Mouse (Mus musculus) splenic B cell, adult 2 months (primary cell): ENCODE results near the gene Cct8.

Experiments used
- DNase-seq: peaks from one replicate; pipeline ENCODE4 v3.0.0-alpha.2; 2011; ENCODE audit warnings: low read depth, low spot score
- H3K27me3 ChIP-seq: 2 replicates; pipeline ENCODE4 v1.6.1; 2012; ENCODE audit warnings: mild to moderate bottlenecking, low read length, moderate library complexity, mixed read lengths; ENCODE audit not compliant: control insufficient read depth, poor library complexity, insufficient read depth, severe bottlenecking
- H3K36me3 ChIP-seq: 2 replicates; pipeline ENCODE4 v1.6.1; 2012; ENCODE audit warnings: mild to moderate bottlenecking, low read length, moderate library complexity, mixed read lengths; ENCODE audit not compliant: control insufficient read depth, poor library complexity, insufficient read depth, severe bottlenecking

Cct8 gene

DNA sequence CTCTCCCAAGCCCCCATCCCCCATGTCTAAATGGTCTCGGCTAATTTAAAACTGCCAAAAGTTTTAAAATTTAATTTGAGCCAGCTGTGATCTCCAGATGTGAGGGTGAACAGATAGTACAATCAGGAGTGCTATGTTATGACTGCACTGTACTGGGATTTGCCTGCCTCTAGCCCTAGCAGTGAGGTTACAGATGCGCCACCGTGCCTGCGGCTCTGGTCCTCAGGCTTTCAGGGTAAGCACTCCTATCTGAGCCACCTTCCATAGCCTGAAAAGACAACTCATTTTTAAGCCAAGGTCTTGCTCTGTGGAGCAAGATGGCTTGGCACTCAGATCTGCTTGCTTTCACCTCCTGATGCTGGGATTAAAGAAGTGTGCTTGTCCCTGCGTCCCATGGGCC, 11.3 kb downstream of the Cct8 start:
- no peak for DNase-seq
- no peaks in the 10 kb centered on the region for H3K27me3 ChIP-seq
- H3K36me3 ChIP-seq: peaks cover 27% of the 10 kb centered on the region

DNA sequence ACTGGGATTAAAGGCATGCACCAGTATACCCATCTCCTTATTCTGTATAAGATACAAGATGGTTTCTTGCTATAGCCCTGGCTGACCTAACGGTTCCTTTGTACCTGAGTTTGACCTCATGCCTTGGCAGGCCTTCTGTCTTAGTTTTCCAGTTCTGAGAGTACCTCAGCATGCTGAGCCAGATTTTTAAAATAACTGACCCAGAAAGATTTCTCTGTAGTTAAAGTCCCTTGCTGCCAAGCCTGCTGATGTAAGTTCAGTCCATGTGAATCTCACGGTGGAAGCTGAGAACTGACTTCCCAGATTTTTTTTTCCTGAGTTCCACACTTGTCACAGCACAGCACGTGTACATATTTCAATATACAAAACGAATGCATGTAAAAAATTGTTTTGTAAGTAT, 25.1 kb downstream of the Cct8 start:
- DNase-seq: no peak
- H3K36me3 ChIP-seq: peaks cover 17% of the 10 kb centered on the region; the same call in 1 of the 2 replicates

DNA sequence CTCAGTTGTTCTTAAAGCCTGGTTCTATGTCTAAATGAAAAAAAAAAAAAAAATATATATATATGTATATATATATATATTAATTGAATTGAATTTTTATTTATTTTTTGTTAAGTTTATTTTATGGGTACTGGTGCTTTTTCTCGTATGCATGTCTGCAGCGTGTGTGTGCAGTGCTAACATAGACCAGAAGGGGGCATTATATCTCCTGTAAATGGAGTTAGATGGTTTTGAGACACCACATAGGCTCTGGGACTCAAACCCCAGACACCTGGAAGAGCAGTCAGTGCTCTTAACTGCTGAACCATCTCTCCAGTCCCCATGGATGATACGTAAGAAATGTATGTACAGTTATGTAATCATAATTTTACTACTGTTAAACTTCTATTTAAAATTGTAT, 36.9 kb downstream of the Cct8 start:
- Histone ChIP-seq H3K27me3 (no peaks in the 10 kb centered on the region), H3K36me3 (peaks cover 2% of the 10 kb centered on the region; the same call in 1 of the 2 replicates)
- peak; percentile 29 for DNase-seq

More for the DNA sequence above, 25.1 kb downstream of the Cct8 start:
- H3K27me3 ChIP-seq: no peaks in the 10 kb centered on the region

DNA sequence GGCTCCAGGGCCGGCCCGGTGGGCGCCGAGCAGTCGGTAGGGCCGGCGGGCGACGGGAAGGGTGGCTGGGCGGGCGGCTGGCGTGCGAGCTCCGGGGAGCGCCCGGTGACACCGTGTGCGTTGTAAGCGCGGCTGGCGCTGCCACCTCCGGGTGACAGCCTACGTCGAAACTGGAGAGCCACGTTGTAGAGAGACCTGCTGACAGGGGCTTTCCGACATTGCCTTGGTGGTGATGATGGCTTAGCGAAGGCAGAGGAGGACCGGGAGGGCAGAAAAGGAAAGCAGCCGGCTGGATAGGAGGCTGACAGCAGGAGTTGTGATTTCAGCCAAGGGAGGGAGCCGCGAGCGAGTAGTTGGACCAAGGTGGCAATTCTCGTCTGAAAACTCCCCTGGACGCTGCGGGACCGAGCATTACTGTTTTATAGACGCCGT, 40.5 kb downstream of the Cct8 start:
- peak; percentile 75 for DNase-seq
- no peaks in the 10 kb centered on the region for H3K27me3 ChIP-seq
- no peaks in the 10 kb centered on the region for H3K36me3 ChIP-seq

DNA sequence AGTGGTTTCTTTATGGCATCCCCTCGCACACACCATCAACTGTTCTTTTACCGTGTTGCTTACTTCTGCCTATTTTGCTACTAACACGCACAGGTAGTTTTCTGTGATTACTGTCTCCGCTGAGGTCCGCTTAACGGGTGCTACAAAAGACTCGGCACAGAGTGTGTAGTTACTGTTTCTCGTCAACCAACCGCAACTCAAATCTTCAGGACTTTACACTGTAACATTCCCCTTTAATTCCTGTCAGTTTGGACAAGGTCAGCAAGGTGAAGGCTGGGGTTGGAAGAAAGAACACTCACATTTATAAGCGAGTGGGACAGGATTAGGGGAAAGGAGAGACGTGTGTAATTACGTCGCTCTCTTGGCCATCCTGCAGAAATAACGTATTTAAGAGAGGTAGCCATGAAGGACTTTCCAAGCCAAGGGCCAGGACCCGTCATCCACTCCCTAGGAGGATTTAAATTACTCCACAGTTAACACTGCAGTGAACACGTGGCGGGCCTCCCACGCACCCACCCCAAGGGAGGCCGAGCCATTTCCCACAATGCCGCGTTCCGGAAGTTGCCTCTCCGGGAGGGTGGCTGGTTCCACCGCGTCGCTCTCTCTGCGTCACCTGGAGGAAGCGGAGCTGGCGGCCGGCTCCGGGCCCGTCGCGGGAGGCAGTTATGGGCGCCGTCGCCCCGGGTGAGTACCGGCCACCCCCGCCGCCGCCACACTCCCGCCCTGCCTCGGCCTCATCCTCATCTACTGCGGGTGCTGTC, 41.1 kb downstream of the Cct8 start, which contains the start of gene Usp16:
Usp16 (plus strand) TSS at position 285 of the 761 bp plus-strand sequence.
- H3K36me3 ChIP-seq: no peaks in the 10 kb centered on the region
- no peaks in the 10 kb centered on the region for H3K27me3 ChIP-seq
- peak; percentile 94 for DNase-seq

DNA sequence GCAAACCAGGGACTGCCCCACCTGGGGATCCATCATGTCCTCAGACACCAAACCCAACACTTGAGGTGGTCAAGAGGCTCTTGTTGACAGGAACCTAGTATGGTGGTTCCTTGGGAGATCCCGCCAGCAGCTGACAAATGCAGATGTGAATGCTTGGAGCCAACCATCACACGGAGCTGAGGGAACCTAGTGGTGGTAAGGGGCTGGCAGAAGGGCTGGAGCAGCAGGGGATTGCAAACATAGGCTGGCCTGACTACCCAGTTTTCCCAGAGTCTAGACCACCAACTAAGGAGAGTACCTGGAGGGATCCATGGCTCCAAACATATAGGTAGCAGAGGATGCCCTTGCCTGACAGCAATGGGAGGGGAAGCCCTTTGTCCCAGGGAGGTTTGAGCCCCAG, 42.4 kb downstream of the Cct8 start:
- DNase-seq: no peak
- H3K27me3 ChIP-seq: no peaks in the 10 kb centered on the region
- no peaks in the 10 kb centered on the region for H3K36me3 ChIP-seq

DNA sequence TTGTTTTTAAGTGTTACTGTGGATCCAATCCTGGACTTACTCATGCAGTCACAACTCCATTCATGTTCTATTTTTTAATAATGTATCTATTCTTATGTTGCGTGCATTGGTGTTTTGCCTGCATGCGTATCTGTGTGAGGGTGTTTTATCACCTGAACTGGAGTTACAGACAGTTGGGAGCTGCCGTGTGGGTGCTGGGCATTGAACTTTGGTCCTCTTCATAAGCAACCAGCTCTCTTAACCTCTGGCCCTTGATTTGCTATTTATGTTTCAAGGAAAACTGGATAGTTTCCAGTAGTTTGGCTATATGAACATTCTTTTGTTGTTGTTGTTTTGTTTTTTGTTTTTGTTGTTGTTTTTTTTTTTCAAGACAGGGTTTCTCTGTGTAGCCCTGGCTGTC, 50.1 kb downstream of the Cct8 start:
- Histone ChIP-seq H3K27me3 (no peaks in the 10 kb centered on the region), H3K36me3 (no peaks in the 10 kb centered on the region)
- DNase-seq: no peak

DNA sequence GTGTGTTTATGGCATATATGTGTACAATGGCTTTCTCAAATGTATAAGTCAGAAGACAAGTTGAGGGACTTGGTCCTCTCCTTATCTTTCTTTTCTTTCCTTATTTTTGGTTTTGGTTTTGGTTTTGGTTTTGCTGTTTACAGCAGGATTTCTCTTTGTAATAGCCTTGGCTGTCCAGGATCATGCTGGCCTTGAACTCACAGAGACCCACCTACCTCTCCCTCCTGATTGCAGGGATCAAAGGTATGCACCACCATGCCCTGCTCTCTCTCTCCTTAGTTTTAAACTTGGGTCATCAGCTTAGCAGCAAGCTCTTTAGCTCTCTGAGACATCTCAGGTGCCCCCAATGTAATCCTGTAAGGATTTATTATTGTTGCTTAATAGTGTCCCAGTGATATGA, 50.6 kb downstream of the Cct8 start:
- Histone ChIP-seq H3K27me3 (no peaks in the 10 kb centered on the region), H3K36me3 (no peaks in the 10 kb centered on the region)
- no peak for DNase-seq

DNA sequence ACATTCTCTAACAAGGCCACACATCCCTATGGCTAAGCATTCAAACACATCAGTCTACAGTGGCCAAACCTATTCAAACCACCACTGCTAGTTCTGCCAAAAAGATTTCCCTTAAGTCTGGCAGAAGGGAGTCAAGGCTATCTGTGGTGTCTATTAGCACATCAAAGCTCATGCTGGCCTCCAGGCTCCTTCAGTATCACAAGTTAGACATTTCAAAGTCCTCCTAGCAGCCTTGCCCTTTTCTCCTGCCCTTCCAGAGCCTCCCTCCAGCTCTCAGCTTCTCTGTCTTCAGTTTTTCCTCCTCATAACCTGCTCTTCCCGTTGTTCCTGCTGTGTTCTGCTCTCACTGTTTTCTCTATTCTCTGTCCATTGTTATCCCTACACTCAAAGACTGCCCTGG, 51.6 kb downstream of the Cct8 start:
- H3K27me3 ChIP-seq: no peaks in the 10 kb centered on the region
- H3K36me3 ChIP-seq: no peaks in the 10 kb centered on the region
- DNase-seq: no peak

DNA sequence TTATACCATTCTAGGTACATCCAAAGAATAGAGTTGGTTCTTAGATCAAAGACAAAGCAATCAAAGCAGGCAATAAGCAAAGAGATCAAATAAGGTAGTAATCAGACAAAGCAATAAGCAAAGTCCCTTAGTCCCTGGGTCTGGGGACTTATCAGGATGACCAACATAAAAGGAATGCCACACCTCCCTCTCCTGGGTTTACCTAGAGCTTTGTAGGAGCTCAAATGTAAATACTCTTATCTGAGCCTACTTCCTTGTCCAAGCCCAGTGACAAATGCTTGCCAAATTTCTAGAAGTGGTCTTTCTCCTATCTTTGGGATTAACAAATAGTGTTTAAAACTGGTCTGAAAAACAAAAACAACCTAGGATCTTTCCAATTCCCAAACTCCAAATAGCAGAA, 52.4 kb downstream of the Cct8 start:
- H3K36me3 ChIP-seq: no peaks in the 10 kb centered on the region
- no peaks in the 10 kb centered on the region for H3K27me3 ChIP-seq
- no peak for DNase-seq

DNA sequence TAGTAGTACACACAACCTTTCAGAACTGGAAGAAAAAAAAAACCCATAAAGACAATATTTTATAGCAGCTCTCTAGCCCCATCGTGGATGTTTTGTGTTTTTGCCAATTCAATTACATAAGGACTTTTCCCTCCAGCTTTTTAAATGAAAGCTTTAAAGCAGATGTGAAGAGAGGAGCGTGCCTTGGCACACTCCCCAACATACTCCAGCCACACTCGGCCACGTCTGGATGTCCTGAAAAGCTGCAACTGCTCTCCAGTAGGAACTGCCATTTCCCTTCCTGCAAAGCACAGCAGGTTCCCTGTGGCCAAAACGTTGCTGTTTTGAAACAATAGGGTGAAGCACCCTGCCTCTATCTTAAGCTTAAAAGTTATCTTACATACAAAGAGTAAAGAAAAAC, 53.4 kb downstream of the Cct8 start:
- Histone ChIP-seq H3K27me3 (no peaks in the 10 kb centered on the region), H3K36me3 (no peaks in the 10 kb centered on the region)
- no peak for DNase-seq

DNA sequence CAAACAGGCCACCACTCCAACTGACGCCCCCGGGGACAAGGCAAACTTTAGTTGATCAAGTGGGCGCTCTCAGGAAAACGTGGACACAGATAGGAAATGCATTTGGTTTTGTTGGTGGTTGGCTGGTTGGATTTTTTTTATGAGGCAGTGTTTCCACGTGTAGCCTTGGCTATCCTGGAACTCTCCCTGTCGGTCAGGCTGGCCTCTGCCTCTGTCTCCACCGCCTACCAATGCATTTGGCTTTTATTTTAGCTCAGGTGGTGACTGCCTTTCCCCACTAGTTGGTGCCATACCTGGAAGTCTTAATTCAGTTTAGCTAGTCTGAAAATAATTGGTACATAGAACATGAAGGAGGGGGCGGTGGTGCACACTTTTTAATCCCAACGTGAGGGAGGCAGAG, 54.6 kb downstream of the Cct8 start:
- peak; percentile 60 for DNase-seq
- Histone ChIP-seq H3K27me3 (no peaks in the 10 kb centered on the region), H3K36me3 (no peaks in the 10 kb centered on the region)

DNA sequence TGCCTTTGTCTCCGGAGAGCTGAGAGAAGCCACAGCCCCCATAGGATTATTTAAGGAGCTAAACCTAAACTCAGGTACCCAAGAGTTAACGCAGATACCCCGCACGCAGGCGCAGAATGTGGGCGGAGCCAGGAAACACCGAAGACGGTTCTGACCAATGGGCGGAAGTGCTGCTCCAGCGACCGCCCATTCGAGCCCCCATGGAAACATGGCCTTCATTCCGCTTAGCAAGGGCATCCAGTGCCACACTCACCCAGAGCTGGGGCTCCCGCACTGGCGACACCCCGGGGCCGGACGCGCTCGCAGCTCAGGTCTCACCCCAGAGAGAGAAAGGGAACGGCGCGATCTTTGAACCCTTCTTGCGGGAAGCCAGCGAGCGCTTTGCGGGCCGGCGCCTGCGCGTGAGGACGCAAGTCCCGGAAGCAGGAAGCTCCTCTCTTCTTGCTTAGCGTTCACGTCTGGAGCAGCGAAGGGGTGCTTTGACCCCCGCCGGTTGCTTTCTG, 55.4 kb downstream of the Cct8 start, which contains the start of gene Rwdd2b:
Rwdd2b (minus strand) TSS at position 390 of the 503 bp plus-strand sequence.
- peak; percentile 95 for DNase-seq
- no peaks in the 10 kb centered on the region; the same call in 1 of the 2 replicates for H3K36me3 ChIP-seq
- no peaks in the 10 kb centered on the region for H3K27me3 ChIP-seq

DNA sequence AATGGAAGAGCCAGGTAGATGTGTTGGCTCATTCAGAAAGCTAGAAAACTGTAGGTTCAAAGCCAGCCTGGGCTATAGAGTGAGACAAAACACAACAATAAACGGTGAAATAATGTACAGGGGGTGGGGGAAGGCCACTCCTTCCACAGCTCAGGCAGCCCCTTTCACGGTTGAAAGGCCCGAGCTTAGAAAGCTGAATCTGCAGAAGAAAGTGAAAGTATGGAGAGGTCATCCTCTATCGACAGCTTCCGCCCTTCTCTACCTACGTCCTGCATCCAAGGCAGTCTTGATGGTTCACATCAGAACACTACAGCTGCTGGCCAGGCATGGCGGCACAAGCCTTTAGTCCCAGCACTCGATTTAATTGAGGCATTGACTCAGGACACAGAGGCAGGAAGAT, 57.0 kb downstream of the Cct8 start:
- no peak for DNase-seq
- Histone ChIP-seq H3K27me3 (no peaks in the 10 kb centered on the region), H3K36me3 (no peaks in the 10 kb centered on the region; the same call in 1 of the 2 replicates)

DNA sequence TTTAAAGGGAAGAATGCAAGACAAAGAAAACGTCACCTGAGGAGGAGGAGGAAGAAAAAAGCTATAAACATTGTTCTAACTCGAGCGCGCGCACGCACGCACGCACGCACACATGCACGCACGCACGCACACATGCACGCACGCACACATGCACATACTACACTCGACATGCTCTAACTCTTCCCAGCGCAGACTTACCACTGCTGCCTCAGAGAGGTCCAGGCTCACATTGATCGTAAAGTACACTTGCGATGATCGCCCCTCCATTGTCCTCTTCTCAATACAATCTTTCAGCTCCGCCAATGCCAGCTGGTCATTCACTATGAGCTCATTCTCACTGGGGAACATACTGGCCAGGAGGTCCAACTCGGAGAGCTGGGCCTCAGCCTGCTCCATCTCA, 58.6 kb downstream of the Cct8 start:
- no peaks in the 10 kb centered on the region for H3K27me3 ChIP-seq
- H3K36me3 ChIP-seq: no peaks in the 10 kb centered on the region; the same call in 1 of the 2 replicates
- DNase-seq: no peak
